Mouse (Mus musculus): ENCODE data around the gene Ppp2r5a.

Gene Ppp2r5a

DNA sequence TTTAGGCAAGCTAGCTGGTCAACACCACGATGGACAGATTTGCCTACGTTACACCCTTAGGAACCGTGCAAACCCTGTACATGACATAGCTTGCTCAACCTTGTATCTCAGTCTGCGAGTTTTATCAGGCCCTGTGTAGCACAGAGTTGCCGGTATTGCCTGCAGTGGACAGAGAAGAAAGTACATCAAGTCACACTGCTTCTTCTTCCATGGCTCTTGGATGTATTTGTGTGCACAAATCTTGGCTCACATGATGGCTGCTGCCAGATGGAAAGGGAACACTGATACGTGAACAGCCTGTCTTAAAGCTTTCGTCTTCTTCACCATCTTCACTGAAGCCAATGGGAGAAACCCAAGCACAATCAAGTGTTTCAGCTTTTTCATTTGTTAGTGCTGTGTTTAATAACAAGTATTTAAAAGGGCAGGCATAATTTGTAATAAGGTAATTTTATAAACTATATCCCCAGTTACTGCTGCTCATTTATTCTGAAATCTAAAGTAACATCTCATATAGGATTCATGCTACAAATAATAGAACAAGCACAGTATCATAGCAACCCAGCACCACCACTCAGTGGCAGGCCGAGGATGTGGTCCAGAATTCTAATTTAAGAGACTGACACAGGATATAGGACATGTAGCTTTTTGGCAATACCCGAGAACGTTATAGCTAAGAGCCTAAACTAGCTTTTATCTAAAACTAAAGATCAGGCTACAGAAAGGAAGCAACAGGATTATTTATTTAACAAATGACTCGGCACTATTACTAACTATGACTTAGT lies 20.9 kb downstream of the Ppp2r5a start:
- no peak for DNase-seq (ENCODE audit: low read depth in 2 of 2, low spot score in 2 of 2)

DNA sequence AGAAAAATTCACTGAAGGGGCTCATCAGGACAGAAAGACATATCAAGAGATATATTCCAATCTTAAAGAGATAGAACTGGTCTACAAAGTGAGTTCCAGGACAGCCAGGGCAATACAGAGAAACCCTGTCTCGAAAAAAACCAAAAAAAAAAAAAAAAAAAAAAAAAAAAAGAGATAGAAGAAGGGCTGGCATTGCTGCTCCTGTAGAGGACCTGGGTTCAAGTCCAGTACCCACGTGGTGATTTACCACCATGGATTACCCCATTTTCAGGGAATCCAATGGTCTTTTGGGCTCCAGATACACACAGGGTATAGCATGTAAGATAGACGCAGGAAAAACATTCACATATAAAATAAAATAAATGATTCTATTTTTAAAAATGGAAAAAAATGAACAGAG lies 22.2 kb downstream of the Ppp2r5a start:
- DNase-seq (ENCODE audit: low read depth in 2 of 2, low spot score in 2 of 2): no peak

DNA sequence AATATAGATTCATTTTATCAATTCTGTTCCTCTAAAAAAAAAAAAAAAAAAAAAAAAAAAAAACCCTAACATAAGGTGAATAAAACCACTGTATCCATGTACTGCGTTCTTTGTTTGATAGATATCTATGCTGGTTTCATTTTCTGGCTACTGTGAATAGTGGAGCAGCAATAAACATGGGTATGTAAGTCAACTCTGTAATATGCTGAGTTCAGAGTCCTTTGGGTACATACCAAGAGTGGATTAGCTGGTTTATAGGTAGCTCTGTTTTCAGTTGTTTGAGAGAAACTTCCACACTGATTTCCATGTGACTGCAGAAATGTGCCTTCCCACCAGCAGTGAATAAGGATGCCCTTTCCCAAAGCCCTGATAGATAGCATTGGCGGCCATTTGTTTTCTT lies 25.0 kb downstream of the Ppp2r5a start:
- DNase-seq (ENCODE audit: low read depth in 2 of 2, low spot score in 2 of 2): no peak

DNA sequence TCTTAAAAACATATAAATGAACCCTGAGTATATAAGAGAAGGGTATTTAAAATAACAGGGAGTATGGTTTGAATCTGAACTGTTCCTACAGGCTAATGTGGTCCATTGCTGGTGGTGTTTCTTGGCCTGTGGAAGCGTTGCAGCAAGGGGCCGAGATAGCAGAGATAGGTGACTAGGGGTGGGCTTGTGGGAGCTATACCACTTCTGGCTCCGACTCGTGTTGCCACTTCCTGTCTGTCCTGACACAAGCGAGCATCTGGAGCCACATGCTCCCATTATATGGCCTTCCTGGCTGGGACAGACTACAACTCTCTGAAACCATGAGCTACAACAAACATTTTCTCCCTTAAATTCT lies 27.5 kb downstream of the Ppp2r5a start:
- no peak for DNase-seq (ENCODE audit: low read depth in 2 of 2, low spot score in 2 of 2)

DNA sequence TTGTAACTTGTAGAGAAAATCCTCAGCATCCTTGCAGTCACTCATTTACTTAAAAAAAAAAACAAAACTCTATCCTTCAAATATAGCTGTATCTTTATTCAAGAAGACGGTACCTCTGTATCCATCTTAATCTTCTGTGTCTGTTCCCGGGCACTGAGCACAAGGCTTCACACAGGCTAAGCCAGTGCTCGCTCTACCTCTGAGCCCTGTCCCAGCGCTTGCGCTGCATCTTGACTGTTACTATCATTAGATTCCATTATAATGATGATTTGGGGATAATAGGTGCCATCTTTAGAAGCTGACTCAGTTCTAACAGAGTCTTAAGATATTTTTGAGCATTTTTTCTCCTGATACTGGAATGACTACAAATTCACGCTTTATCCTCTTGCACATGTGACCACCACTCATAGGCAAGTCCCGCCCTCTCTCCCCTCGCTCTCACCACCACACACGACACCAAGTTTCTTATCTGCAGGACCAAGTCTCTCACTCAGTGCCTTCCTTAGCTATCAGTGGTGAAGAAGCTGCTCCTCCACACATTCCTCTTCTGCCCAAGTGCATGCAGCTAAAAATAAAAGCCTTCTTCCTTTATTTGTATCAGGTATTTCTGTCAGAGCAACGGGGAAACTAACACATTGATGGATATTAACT lies 28.0 kb downstream of the Ppp2r5a start:
- DNase-seq (ENCODE audit: low read depth in 2 of 2, low spot score in 2 of 2): no peak

DNA sequence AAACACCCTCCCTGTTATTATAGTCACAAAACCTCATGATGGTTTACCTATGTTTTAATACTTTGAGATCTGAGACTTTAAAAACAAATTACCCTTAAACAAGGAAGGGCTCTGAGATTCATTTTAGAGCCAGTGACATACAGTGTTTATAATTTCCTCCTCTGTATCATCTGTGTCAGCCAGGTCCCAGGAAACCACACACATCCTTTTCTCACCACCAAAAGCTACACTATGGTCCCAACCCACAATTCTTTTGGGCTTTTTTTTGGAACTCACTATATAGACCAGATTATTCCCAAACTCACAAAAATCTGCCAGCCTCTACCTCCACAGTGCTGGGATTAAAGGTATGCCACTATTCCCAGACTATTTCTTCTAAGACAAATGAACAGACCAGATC lies 33.9 kb downstream of the Ppp2r5a start:
- DNase-seq (ENCODE audit: low read depth in 2 of 2, low spot score in 2 of 2): peak in 1 of 2 experiments; percentile 19

DNA sequence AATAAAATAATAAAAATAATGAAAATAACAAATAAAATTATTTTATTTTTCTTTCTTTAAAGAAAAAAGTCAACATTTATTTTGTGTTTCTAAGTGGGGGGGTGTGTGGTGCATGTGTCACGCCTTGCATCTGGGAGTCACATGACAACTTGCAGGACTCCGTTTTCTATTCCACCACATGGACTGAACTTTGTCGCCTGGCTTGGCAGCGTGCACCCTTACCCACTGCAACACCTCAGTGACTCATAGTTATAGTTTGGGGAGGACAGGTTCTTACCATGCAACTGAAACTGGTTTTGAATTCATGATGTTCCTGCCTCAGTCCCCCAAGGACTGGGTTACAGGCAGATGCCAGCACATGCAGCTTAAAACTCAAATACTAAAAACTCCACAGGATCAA lies 34.9 kb downstream of the Ppp2r5a start:
- DNase-seq (ENCODE audit: low read depth in 2 of 2, low spot score in 2 of 2): no peak

DNA sequence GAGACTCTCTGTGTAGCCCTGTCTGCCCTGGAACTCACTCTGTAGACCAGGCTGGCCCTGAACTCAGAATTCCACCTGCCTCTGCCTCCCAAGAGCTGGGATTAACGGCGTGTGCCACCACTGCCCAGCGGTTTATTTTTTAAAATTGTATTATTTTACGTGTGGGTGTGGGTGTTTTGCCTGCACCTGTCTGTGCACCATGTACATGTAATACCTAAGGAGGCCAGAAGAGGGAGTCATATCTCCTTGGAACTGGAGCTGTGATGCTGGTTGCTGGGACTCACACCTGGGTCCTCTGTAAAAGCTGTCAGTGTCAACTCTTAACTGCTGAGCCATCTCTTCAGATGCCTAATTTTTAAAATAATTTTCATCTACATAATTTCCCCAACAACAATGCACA lies 38.6 kb downstream of the Ppp2r5a start:
- DNase-seq (ENCODE audit: low read depth in 2 of 2, low spot score in 2 of 2): peak; percentile 66 to 73

DNA sequence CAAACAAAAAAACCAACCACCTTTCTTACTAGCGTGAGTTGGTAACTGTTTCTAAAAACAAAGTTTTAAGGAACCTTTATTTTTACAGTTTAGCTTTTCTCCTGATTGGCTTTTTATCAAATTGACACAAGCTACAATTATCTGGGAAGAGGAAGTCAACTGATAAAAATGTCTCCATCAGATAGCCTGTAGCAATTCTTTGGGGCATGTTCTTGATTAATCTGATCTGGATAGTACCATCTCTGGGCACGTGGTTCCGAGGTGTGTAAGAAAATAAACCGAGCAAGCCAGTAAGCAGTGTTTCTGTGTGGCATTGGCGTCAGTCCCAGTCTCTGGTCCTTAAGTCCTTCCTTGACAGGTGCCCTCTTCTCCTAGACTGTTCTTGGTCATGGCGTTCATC lies 40.7 kb downstream of the Ppp2r5a start:
- DNase-seq (ENCODE audit: low read depth in 2 of 2, low spot score in 2 of 2): no peak

DNA sequence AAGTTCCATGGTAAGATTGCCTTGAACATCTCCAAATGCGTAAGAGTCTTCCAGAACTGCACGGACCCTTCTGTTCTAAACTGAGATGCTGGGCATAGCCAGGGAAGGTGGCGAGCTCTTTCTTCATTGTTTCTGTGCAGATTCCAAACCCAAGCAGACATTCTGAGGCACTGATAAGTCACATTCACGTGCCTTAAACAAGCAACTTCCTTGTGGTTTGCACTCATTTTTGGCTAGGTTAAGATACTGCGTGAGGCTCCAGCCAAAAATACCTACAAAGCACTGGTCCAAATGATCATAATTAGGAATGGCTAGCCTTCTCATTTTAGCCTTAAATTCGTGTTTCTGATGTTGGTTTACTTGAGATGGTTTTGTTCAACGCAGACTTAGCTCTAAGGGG lies 43.6 kb downstream of the Ppp2r5a start:
- DNase-seq (ENCODE audit: low read depth in 2 of 2, low spot score in 2 of 2): no peak

DNA sequence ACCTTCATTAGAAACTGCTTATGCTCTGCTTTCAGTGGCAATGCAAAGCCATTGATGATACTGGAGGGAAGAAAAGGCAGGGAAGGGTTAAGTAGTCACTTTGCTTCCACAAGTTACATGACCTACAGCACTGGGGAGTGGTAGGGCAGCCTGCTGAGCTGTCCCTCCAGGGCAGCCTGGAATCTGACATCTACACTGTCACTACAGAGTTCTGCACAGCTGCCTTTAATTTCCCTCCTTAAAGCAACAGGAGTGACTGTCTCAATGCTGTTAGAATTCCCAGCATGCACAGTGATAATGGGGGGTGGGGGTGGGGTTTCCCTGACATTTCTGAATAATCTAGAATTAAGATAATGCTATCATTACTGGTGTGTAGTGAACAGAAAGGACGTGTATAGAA lies 46.1 kb downstream of the Ppp2r5a start:
- no peak for DNase-seq (ENCODE audit: low read depth in 2 of 2, low spot score in 2 of 2)

DNA sequence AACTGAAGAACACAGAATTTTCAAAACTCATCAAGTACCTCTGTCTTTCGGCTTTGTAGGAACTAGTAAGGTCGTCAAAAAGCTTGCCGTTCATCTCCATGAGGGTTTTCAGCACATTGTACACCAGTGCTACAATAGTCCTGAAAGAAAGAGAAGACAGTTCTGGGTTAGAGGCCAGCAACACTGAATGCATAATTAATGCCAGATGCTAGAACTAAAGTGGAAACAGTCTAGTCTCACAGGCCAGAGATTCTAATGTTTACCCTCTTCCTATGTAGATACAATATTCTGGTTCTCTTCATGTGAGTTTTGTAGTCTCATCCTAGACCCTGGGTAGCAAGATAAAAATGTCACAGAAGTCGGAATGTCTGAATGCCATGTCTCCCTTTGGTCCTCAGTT lies 49.2 kb downstream of the Ppp2r5a start:
- no peak for DNase-seq (ENCODE audit: low read depth in 2 of 2, low spot score in 2 of 2)

DNA sequence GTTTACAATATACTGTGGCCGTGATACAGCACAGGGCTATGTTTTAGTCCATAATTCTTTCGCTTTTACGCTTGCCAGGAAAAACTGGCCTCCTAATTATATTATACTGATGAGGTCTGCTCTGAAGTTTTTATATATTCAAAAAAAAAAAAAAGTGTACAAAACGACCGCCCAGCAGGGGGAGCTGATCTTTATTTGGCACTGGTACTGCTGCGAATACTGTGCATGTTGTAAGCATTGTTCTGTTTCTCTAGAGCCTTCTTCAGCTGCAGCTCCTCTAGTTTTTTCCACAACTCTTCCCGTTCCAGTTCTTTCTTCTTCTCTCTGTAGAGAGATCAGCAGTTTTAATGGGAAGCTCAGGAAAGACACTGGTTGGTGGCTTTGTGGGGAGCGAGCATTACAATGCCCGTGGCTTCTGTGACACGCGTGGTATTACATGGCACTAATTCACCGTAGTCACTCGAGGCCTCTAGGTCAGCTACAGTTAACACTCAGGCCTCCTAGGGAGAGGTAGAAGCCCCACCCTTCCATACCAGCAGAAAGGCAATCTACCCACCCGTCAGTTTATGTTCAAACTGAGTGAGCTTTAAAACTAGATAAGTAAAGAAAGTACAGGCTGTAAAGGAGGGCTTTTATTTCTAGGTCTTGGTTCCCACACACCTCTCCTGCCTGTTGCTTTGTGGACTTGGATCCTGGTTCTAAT lies 50.1 kb downstream of the Ppp2r5a start:
- peak in 1 of 2 experiments; percentile 45 for DNase-seq (ENCODE audit: low read depth in 2 of 2, low spot score in 2 of 2)

DNA sequence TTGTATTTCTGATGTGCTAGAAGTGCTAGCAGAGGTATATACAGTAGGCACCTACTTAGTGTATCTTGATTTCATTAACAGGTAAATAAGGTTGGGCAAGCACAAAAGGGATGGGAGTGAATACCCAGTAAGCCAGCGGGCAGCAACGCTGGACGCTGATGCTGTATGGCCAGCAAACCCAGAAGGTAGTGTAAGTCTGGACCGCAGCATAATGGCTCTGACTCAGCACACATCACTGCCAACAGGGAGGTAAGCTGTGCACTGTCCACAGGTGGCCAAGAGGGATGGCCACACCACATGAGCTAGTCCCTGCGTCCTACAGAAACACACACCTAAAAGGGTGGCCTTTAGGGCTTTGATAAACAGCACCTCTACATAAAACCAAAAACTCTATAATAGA lies 52.7 kb downstream of the Ppp2r5a start:
- no peak for DNase-seq (ENCODE audit: low read depth in 2 of 2, low spot score in 2 of 2)

DNA sequence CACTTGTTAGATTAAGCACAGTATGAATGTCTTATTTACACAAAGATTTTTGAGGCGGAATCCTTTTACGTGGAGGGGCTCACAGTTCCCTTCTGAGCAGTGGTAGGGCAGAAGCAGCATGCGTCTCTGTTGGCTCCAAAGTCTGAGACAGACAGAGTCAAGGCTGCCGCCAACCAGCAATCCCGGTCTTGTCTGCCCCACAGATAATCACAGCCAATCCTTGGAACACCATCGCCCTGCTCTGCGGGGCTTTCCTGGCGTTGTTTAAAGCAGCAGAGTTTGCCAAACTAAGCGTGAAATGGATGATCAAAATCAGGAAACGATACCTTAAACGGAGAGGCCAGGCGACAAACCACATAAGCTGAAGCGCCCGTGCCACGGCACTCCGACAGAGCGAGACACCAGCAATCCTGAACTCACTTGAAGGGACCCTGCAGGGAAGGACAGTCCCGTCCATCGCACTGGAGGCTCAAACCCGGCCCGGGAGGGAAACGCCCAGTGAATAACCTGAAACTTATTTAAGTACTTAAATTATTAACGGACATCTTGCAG lies 53.5 kb downstream of the Ppp2r5a start:
- DNase-seq (ENCODE audit: low read depth in 2 of 2, low spot score in 2 of 2): no peak

DNA sequence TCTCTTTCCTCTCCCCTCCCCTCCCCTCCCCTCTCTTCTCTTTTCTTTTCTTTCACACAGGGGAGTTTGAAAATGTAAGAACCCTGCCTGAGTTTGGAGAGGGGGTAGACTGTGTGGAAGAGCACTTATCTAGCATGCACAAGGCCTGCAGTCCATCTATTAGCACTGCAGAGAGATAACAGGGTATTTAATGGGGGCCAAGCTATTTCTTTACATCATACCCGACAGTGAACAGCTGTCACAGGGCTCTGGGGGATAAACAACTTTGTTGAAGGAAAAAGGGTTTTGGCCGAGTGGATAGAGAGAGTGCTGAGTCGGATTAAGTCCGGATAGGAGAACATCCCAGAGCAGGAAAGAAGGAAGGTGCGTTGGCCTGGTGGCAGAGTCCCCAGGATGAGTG lies 54.1 kb downstream of the Ppp2r5a start:
- DNase-seq (ENCODE audit: low read depth in 2 of 2, low spot score in 2 of 2): no peak

DNA sequence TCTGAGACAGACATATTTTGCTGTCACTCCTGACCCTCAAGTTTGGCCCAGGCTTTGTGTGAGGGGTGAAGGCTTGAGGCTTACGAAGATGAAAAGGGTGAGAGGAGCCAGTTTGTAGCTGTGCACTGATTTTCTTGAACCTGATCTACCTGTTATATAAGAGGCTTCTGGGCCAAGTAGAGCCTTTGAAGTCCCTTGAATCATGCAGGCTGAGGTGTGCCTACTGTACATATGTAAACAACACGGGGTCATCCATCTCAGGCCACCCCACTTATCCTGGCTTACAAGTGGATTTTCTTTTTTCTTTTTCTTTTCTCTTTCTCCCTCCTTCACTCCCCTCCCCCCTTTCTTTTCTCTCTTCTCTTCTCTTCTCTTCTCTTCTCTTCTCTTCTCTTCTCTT lies 54.5 kb downstream of the Ppp2r5a start:
- no peak for DNase-seq (ENCODE audit: low read depth in 2 of 2, low spot score in 2 of 2)

DNA sequence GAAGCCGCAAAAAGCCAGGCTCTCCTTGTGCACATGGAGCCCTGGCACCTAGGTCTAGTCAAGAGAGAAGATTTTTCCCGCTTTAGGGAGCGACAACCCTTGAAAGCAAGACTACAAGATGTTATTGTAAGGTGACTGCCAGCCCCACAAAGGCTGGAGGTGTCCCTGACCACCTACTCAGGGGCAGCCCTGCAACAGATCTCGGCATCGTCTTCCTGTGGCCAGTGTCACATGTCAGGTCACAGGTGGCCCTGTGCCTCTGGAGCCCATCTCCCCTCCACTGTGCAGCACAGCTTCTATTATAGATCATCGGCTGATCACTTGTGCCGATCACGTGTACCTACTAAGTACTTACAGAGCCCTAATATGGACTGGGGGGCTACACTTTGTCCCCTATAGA lies 55.5 kb downstream of the Ppp2r5a start:
- DNase-seq (ENCODE audit: low read depth in 2 of 2, low spot score in 2 of 2): no peak

DNA sequence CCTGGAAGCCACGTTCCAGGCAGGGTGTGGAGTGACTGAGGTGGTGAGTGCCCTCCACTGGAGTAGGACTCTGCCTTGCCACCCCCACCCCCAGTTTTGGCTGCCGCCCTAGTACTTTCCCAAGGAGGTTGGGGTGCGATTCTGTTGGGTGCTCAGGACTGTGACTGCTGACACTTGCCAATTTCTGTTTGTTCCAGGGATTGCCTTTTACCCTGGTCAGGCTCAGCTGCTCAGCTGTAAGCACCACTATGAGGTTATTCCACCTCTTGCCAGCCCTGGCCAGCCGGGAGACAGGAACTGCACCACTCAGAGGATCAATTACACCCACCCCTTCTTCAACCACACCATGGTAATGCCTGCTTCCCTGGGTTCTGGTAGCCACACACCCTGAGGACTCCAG lies 62.5 kb downstream of the Ppp2r5a start:
- DNase-seq (ENCODE audit: low read depth in 2 of 2, low spot score in 2 of 2): no peak

DNA sequence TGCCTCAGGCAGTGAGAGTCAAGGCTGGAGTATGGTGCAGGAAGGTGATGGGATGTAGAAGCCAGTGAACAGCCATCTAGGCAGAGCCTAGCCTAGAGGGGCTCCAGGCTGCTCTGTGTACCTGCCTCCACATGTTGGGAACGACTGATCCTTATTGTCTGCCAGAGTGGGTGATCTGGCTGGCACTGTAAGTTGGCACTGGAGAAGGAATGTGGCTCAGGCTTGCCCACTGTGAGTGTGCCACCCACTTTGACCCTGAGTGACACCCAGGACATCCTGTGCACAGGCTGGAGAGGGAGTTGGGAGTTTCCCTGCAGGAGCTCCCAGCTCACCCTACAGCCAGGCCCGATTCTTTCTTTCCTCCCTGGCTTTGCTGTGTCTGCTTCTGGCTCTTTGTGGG lies 63.2 kb downstream of the Ppp2r5a start:
- no peak for DNase-seq (ENCODE audit: low read depth in 2 of 2, low spot score in 2 of 2)

DNA sequence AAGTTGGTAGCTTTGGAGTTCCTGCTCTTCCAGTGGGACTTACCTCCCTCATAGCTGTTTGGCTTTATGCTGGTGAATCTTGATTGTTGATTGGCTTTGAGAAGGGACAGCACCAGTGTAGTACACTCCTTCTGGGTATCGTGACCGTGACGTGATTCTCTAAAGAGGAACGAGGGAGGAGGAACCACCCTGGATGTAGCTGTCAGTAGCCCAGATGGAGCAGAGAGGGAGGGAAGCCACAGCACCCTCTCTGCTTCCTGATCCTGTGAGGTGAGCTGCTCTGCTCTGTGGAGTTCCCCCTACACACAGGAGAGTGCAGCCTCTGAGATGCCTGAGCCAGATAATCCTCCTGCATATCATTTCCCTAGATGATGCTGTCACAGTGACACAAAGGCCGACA lies 68.6 kb downstream of the Ppp2r5a start:
- no peak for DNase-seq (ENCODE audit: low read depth in 2 of 2, low spot score in 2 of 2)

DNA sequence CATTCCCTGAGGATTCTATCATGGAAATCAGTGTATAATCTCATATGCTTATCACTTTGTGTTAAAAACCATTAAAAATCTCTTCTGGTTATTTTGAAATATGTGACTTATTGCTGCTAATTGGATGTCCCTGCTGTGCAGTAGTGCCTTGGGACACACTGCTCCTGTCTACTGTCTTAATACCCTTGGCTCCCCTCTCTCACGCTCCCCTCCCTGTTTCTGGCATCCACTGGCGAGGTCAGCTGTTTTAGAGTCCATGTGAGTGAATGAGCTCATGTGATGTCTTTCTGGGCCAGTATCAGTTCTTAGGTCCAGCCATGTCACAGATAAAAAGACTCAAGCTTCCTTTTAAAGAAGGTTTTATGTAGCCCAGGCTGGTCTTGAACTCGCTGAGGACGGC lies 72.7 kb downstream of the Ppp2r5a start:
- no peak for DNase-seq (ENCODE audit: low read depth in 2 of 2, low spot score in 2 of 2)

All from CD8-positive naive resting alpha-beta T cell, adult 2 months (primary cell).